Mouse (Mus musculus) CH12.LX (cell line): ENCODE results near the gene Focad. TPM values are rescaled to one million over a fixed set of nuclear protein-coding genes. Genes with fewer than 3 reads are reported as not detected.

ENCODE experiments used
- DNase-seq: peaks from one replicate; pipeline ENCODE4 v3.0.0-alpha.2; 2013; ENCODE audit errors: extremely low read depth
- H3K27ac ChIP-seq: 2 replicates; pipeline ENCODE4 v1.5.1; 2012; ENCODE audit warnings: low read depth, mild to moderate bottlenecking, control low read depth, moderate library complexity; ENCODE audit not compliant: insufficient read depth
- H3K27me3 ChIP-seq: replicated peaks from 2 replicates; pipeline ENCODE3; 2012; ENCODE audit warnings: inconsistent platforms
- H3K36me3 ChIP-seq, 2 experiments: replicated peaks in 1 of 2; 2 replicates each; pipeline versions ENCODE3 to v1.6.1; 2012; ENCODE audit warnings: inconsistent platforms in 1 of 2, low read length in 1 of 2, mild to moderate bottlenecking in 1 of 2, mixed read lengths in 1 of 2, moderate library complexity in 1 of 2; ENCODE audit not compliant: control insufficient read depth in 1 of 2, insufficient read depth in 1 of 2
- H3K4me1 ChIP-seq, 2 experiments: 2 replicates each; pipeline ENCODE4 v1.6.1; 2012; ENCODE audit warnings: inconsistent platforms in 1 of 2, moderate library complexity in 1 of 2; ENCODE audit not compliant: insufficient read depth in 2 of 2, control insufficient read depth in 1 of 2
- H3K4me2 ChIP-seq: 2 replicates; pipeline ENCODE4 v1.6.1; 2012; ENCODE audit warnings: low read depth, mild to moderate bottlenecking, control low read depth; ENCODE audit not compliant: poor library complexity, insufficient read depth, severe bottlenecking
- H3K4me3 ChIP-seq, 3 experiments: fragments of 150-350 bp in 1 of 3; sonication (generic) in 1 of 3; replicated peaks in 1 of 3; 2 replicates each; pipeline versions ENCODE3 to v1.5.1; 2011 to 2012; ENCODE audit warnings: low read depth in 2 of 3, low read length in 2 of 3, mild to moderate bottlenecking in 2 of 3, moderate library complexity in 2 of 3, control low read depth in 1 of 3, improper control_type of control experiment in 1 of 3, inconsistent platforms in 1 of 3, mixed read lengths in 1 of 3; ENCODE audit not compliant: poor library complexity in 1 of 3
- H3K79me2 ChIP-seq: replicated peaks from 2 replicates; pipeline ENCODE4 v1.6.1; 2012; ENCODE audit warnings: mild to moderate bottlenecking, moderate library complexity; ENCODE audit not compliant: control insufficient read depth, poor library complexity, insufficient read depth, severe bottlenecking; ENCODE audit errors: extremely low read depth
- H3K9ac ChIP-seq: 2 replicates; pipeline ENCODE4 v1.6.1; 2012; ENCODE audit warnings: low read depth, mild to moderate bottlenecking, control low read depth, moderate library complexity; ENCODE audit not compliant: insufficient read depth
- H3K9me3 ChIP-seq: replicated peaks from 2 replicates; pipeline ENCODE3; 2012; ENCODE audit warnings: low read length, inconsistent platforms, mixed read lengths
- BHLHE40 ChIP-seq: IDR thresholded peaks from 2 replicates; pipeline ENCODE4 v1.6.1; 2011; ENCODE audit warnings: mild to moderate bottlenecking, low read depth, low read length, improper control_type of control experiment
- CHD1 ChIP-seq: IDR thresholded peaks from 2 replicates; pipeline ENCODE4 v1.6.1; 2012; ENCODE audit warnings: low read depth, low read length, improper control_type of control experiment, inconsistent platforms
- CHD2 ChIP-seq: IDR thresholded peaks from 2 replicates; pipeline ENCODE4 v1.6.1; 2011; ENCODE audit warnings: low read length, improper control_type of control experiment
- CTCF ChIP-seq, 2 experiments: IDR thresholded peaks in 1 of 2; conservative IDR thresholded peaks in 1 of 2; 2 replicates each; pipeline ENCODE4 v1.5.1; 2011 to 2012; ENCODE audit warnings: low read depth in 2 of 2, low read length in 2 of 2, improper control_type of control experiment in 1 of 2, inconsistent platforms in 1 of 2, mild to moderate bottlenecking in 1 of 2, moderate library complexity in 1 of 2
- E2F4 ChIP-seq: IDR thresholded peaks from 2 replicates; pipeline ENCODE4 v1.6.1; 2011; ENCODE audit warnings: low read depth, low read length, improper control_type of control experiment; ENCODE audit not compliant: insufficient replicate concordance
- ELF1 ChIP-seq: IDR thresholded peaks from 2 replicates; pipeline ENCODE4 v1.6.1; 2014; ENCODE audit warnings: low read depth, mild to moderate bottlenecking, inconsistent platforms, low read length, improper control_type of control experiment
- EP300 ChIP-seq: IDR thresholded peaks from 2 replicates; pipeline ENCODE4 v1.6.1; 2011; ENCODE audit warnings: low read length, improper control_type of control experiment
- ETS1 ChIP-seq: conservative IDR thresholded peaks from 2 replicates; pipeline ENCODE4 v1.6.1; 2012; ENCODE audit warnings: low read depth, mild to moderate bottlenecking, inconsistent platforms, low read length, improper control_type of control experiment, moderate library complexity
- HCFC1 ChIP-seq: IDR thresholded peaks from 2 replicates; pipeline ENCODE4 v1.6.1; 2012; ENCODE audit warnings: low read depth, mild to moderate bottlenecking, inconsistent platforms, low read length, improper control_type of control experiment
- IRF4 ChIP-seq: IDR thresholded peaks from 2 replicates; pipeline ENCODE4 v1.6.1; 2014; ENCODE audit warnings: low read depth, mild to moderate bottlenecking, inconsistent platforms, low read length, improper control_type of control experiment
- JUND ChIP-seq: conservative IDR thresholded peaks from 2 replicates; pipeline ENCODE4 v1.6.1; 2011; ENCODE audit warnings: low read depth, low read length, improper control_type of control experiment
- MAX ChIP-seq: IDR thresholded peaks from 2 replicates; pipeline ENCODE4 v1.6.1; 2011; ENCODE audit warnings: low read length, improper control_type of control experiment
- MAZ ChIP-seq: IDR thresholded peaks from 2 replicates; pipeline ENCODE4 v1.6.1; 2012; ENCODE audit warnings: low read depth, mild to moderate bottlenecking, inconsistent platforms, low read length, improper control_type of control experiment, moderate library complexity
- PAX5 ChIP-seq: IDR thresholded peaks from 2 replicates; pipeline ENCODE4 v1.6.1; 2012; ENCODE audit warnings: low read length, inconsistent platforms, mixed read lengths
- RAD21 ChIP-seq: IDR thresholded peaks from 2 replicates; pipeline ENCODE4 v1.6.1; 2011; ENCODE audit warnings: low read depth, mild to moderate bottlenecking, low read length, improper control_type of control experiment, moderate library complexity
- RCOR1 ChIP-seq: conservative IDR thresholded peaks from 2 replicates; pipeline ENCODE4 v1.6.1; 2012; ENCODE audit warnings: low read depth, mild to moderate bottlenecking, inconsistent platforms, low read length, improper control_type of control experiment
- SIN3A ChIP-seq: IDR thresholded peaks from 2 replicates; pipeline ENCODE4 v1.6.1; 2012; ENCODE audit warnings: low read length, improper control_type of control experiment, inconsistent platforms
- SMC3 ChIP-seq: IDR thresholded peaks from 2 replicates; pipeline ENCODE4 v1.6.1; 2011; ENCODE audit warnings: low read depth, low read length, improper control_type of control experiment
- UBTF ChIP-seq: IDR thresholded peaks from 2 replicates; pipeline ENCODE4 v1.6.1; 2012; ENCODE audit warnings: low read depth, mild to moderate bottlenecking, inconsistent platforms, low read length, improper control_type of control experiment, moderate library complexity
- USF2 ChIP-seq: conservative IDR thresholded peaks from 2 replicates; pipeline ENCODE4 v1.6.1; 2011; ENCODE audit warnings: low read depth, low read length, improper control_type of control experiment
- ZKSCAN1 ChIP-seq: IDR thresholded peaks from 2 replicates; pipeline ENCODE4 v1.6.1; 2012; ENCODE audit warnings: low read depth, inconsistent platforms, low read length, improper control_type of control experiment, borderline replicate concordance
- ZNF384 ChIP-seq: IDR thresholded peaks from 2 replicates; pipeline ENCODE4 v1.6.1; 2012; ENCODE audit warnings: low read depth, low read length, improper control_type of control experiment, inconsistent platforms
- dilution Hi-C: fragments of 300-500 bp; cut with MboI; formaldehyde crosslinking; loops from 2 replicates; pipeline ENCODE4 v1.14.3; 2020; ENCODE audit warnings: low sequenced_read_pairs; ENCODE audit not compliant: extremely low pct_unique_long_range_greater_than_20kb, extremely low pct_ligation_motif_present
- in situ Hi-C: fragments of 300-500 bp; cut with MboI; formaldehyde crosslinking; loops from 3 replicates; pipeline ENCODE4 v1.14.3; 2019; ENCODE audit warnings: low sequenced_read_pairs, low pct_ligation_motif_present, low pct_unique_long_range_greater_than_20kb, mixed read lengths
- polyA plus RNA-seq: library from polyadenylated mRNA; unstranded; fragments of >175 nt; gene quantifications from 2 replicates; pipeline ENCODE4 v1.2.1, GENCODE M21; 2012; ENCODE audit warnings: low read depth; ENCODE audit not compliant: insufficient read length
- total RNA-seq, 2 experiments: library from RNA; depleted of rRNA; stranded (reverse); fragments of 300-350 nt in 1 of 2; fragments of >200 nt in 1 of 2; gene quantifications; 2 replicates each; pipeline ENCODE4 v1.2.3; 2012 to 2014

Gene Focad
- total and polyA plus RNA-seq, 3 experiments: 17.3 to 18.9 (median 18.2) TPM

DNA sequence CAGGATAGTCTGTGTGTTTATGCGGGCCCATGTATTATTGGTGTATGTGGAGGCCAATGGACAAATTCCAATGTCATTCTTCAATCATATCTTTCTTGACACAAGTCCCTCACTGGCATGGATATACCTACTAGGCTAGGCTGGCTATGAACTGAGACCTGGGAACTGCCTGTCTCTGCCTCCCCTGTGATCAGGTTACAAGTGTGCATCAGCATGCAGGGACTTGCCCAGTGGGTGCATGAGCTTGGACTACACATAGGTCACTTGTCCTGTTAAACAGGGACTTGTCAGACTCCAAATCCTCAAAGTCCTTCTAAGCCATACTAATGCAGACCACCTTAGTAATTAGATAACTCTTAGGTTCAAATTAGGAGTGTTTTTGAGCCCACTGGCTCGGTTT, 184.1 kb downstream of the Focad start:
- Histone ChIP-seq H3K4me1 (peaks cover 3 to 24% of the 10 kb centered on the region in 2 experiments), H3K36me3 (peaks cover 0 to 2% of the 10 kb centered on the region in 2 experiments), H3K27ac (no peak overlapping the region), H3K27me3 (no peaks in the 10 kb centered on the region), H3K4me3 (no peak overlapping the region), H3K79me2 (no peaks in the 10 kb centered on the region), H3K4me2 (no peak overlapping the region), H3K9ac (no peak overlapping the region), H3K9me3 (no peaks in the 10 kb centered on the region)
- DNase-seq: peak; percentile 13
- in situ Hi-C loops: no loop called here
- dilution Hi-C loops: no loop called here
- TF ChIP-seq CHD2 (no peak), CHD1 (peak; percentile 86; the same call in 1 of the 2 replicates), MAZ (no peak), RCOR1 (no peak), MAX (no peak), BHLHE40 (peak; percentile 41; the same call in 1 of the 2 replicates), SMC3 (no peak), SIN3A (no peak), ELF1 (no peak), HCFC1 (no peak), ZNF384 (no peak), UBTF (no peak), IRF4 (peak; percentile 51; the same call in 1 of the 2 replicates), PAX5 (no peak), JUND (no peak), EP300 (peak; percentile 40; the same call in 1 of the 2 replicates)

DNA sequence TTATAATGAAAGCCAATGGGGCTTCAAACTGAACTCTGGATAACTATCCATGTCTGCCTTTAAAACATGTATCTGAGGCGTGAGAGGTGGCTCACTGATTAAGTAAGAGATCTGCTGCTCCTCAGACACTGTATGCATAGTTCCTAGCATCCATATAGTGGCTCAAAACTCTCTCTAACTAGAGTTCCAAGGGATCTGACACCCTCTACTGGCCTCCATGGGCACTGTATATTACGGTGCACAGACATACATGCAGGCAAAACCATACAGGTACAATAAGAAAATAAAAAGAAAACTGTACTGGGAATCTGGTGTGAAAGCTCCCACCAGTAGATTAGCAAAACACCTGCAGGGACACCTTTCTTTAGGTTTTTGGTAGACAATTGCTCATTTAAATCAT, 186.1 kb downstream of the Focad start:
- Histone ChIP-seq H3K4me2 (no peak overlapping the region), H3K27me3 (no peaks in the 10 kb centered on the region), H3K4me3 (no peak overlapping the region), H3K27ac (no peak overlapping the region), H3K9me3 (no peaks in the 10 kb centered on the region), H3K4me1 (peaks cover 3 to 21% of the 10 kb centered on the region in 2 experiments), H3K9ac (no peak overlapping the region), H3K36me3 (peaks cover 0 to 2% of the 10 kb centered on the region in 2 experiments), H3K79me2 (no peaks in the 10 kb centered on the region)
- peak; percentile 16 for DNase-seq
- dilution Hi-C loops: no loop called here
- in situ Hi-C loops: no loop called here
- no peak for TF ChIP-seq ZKSCAN1
- TF ChIP-seq UBTF: no peak
- TF ChIP-seq USF2: no peak
- TF ChIP-seq RAD21: peak; percentile 58
- TF ChIP-seq E2F4: no peak
- peak in 1 of 2 experiments; percentile 59; a peak in 2 of 4 replicates for TF ChIP-seq CTCF (conservative IDR thresholded peaks at IDR 0.05 in 1 of 2, IDR thresholded peaks at IDR 0.05 in 1 of 2; ENCODE audit: low read depth in 2 of 2, low read length in 2 of 2)
- no peak for TF ChIP-seq ETS1
- peak; percentile 46 for TF ChIP-seq SMC3
- no peak for TF ChIP-seq SIN3A
- TF ChIP-seq PAX5: no peak
